In genomic region chr5:139459938-139460337, GRCm38 (mm10) we compare ENCODE assay signal across 8 mouse cellular contexts. TPM values are rescaled to one million over a fixed set of nuclear protein-coding genes. Genes with fewer than 3 reads are reported as not detected.
DNase-seq lines count a peak whose midpoint lies in the region; ATAC-seq and TF ChIP-seq lines count a peak whose summit lies in the region.

No protein-coding gene starts in this region.

- ATAC-seq in liver, embryonic 11.5 days (replicated peaks; ENCODE audit: low FRiP score) = peak; percentile 53
- ATAC-seq in stomach, postnatal 0 days (ENCODE audit: low FRiP score, low TSS enrichment) = peak; percentile 5; the same call in 1 of the 2 replicates
- no peak for ATAC-seq in activated CD4-positive, CD25-positive, alpha-beta regulatory T cell, adult 4 months

- no peak for TF ChIP-seq EP300 in heart, adult 2 months (IDR thresholded peaks at IDR 0.05; ENCODE audit: insufficient read depth, low read depth, low read length)
- no peak for TF ChIP-seq EP300 in stomach, postnatal 0 days (optimal IDR thresholded peaks at IDR 0.05)

- no peaks in the 10 kb centered on the region for H3K27me3 ChIP-seq in heart, adult 2 months (ENCODE audit: control insufficient read depth, insufficient read depth, low read length)
- no peaks in the 10 kb centered on the region for H3K27me3 ChIP-seq in testis, adult 2 months (ENCODE audit: control insufficient read depth, insufficient read depth, low read length)
- H3K27me3 ChIP-seq in liver, embryonic 11.5 days (replicated peaks; ENCODE audit: control insufficient read depth, insufficient read depth, low read length) = no peaks in the 10 kb centered on the region
- no peaks in the 10 kb centered on the region for H3K27me3 ChIP-seq in stomach, postnatal 0 days (ENCODE audit: control insufficient read depth, insufficient read depth, low read length)

- no peak overlapping the region for H3K27ac ChIP-seq in heart, adult 2 months
- H3K27ac ChIP-seq in testis, adult 2 months (ENCODE audit: control insufficient read depth, insufficient read depth, low read depth, low read length) = peak overlapping the region; percentile 63
- H3K27ac ChIP-seq in liver, embryonic 11.5 days (ENCODE audit: low read depth, low read length) = no peak overlapping the region
- H3K27ac ChIP-seq in stomach, postnatal 0 days (replicated peaks) = no peak overlapping the region

- peak overlapping the region; percentile 66 for H3K9ac ChIP-seq in heart, adult 2 months (ENCODE audit: low read depth, low read length)
- H3K9ac ChIP-seq in liver, embryonic 11.5 days (ENCODE audit: low read depth, low read length) = peak overlapping the region; percentile 76
- H3K9ac ChIP-seq in stomach, postnatal 0 days (ENCODE audit: low read length) = peak overlapping the region; percentile 61

- intact Hi-C loops in heart, adult 2 months (cut with DNase I) = loop anchor here (1.0 to 5.0 kb wide), 2 partner anchors 24 to 53 kb away; partner anchors contain the start of genes C130050O18Rik and Zfand2a

- H3K4me1 ChIP-seq in heart, adult 2 months (ENCODE audit: control insufficient read depth, insufficient read depth, low read length) = no peaks in the 10 kb centered on the region
- peaks cover 8% of the 10 kb centered on the region for H3K4me1 ChIP-seq in testis, adult 2 months (ENCODE audit: control insufficient read depth, insufficient read depth, low read length)
- H3K4me1 ChIP-seq in liver, embryonic 11.5 days (replicated peaks; ENCODE audit: control insufficient read depth, insufficient read depth, low read length) = peaks cover 7% of the 10 kb centered on the region; the same call in 1 of the 2 replicates
- H3K4me1 ChIP-seq in stomach, postnatal 0 days (replicated peaks; ENCODE audit: control insufficient read depth, insufficient read depth) = no peaks in the 10 kb centered on the region

- no peak for TF ChIP-seq CTCF in heart, adult 2 months (IDR thresholded peaks at IDR 0.05)
- no peak for TF ChIP-seq CTCF in testis, adult 2 months (IDR thresholded peaks at IDR 0.05; ENCODE audit: control insufficient read depth, insufficient read depth, insufficient replicate concordance, low read depth, low read length)
- TF ChIP-seq CTCF in stomach, postnatal 0 days (IDR thresholded peaks at IDR 0.05; ENCODE audit: low read depth) = no peak

- DNase-seq in heart, adult 2 months = no peak
- no peak for DNase-seq in heart, postnatal 4 days
- no peak for DNase-seq in testis, postnatal 14 days (ENCODE audit: low spot score)
- DNase-seq in liver, embryonic 11.5 days (ENCODE audit: low spot score) = no peak
- no peak for DNase-seq in stomach, postnatal 0 days (ENCODE audit: low spot score)
- DNase-seq in ovary, postnatal 36 days (ENCODE audit: low spot score) = no peak

- H3K4me2 ChIP-seq in liver, embryonic 11.5 days = peak overlapping the region; percentile 76
- H3K4me2 ChIP-seq in stomach, postnatal 0 days (replicated peaks; ENCODE audit: low read depth) = peak overlapping the region; percentile 74

- no peaks in the 10 kb centered on the region for H3K9me3 ChIP-seq in liver, embryonic 11.5 days (ENCODE audit: control insufficient read depth, low read length)
- H3K9me3 ChIP-seq in stomach, postnatal 0 days (ENCODE audit: control insufficient read depth, low read length) = no peaks in the 10 kb centered on the region

- H3K79me2 ChIP-seq in heart, adult 2 months (replicated peaks; ENCODE audit: control insufficient read depth, insufficient read depth, low read length) = no peaks in the 10 kb centered on the region

- WGBS in heart, adult 2 months = 5% methylated on average over 10 of the region's 10 CpGs
- 8% methylated on average over 10 of the region's 10 CpGs for WGBS in liver, embryonic 11.5 days
- WGBS in stomach, postnatal 0 days = 6% methylated on average over 10 of the region's 10 CpGs

- peak overlapping the region; percentile 77 for H3K4me3 ChIP-seq in heart, adult 2 months
- H3K4me3 ChIP-seq in testis, adult 2 months (ENCODE audit: control insufficient read depth, low read depth, low read length) = peak overlapping the region; percentile 99
- H3K4me3 ChIP-seq in liver, embryonic 11.5 days (ENCODE audit: low read depth, low read length) = peak overlapping the region; percentile 75
- peak overlapping the region; percentile 60 for H3K4me3 ChIP-seq in stomach, postnatal 0 days (ENCODE audit: low read depth, low read length)

- TF ChIP-seq POLR2A in heart, adult 2 months (IDR thresholded peaks at IDR 0.05; ENCODE audit: insufficient read depth, low read depth, low read length) = no peak
- no peak for TF ChIP-seq POLR2A in testis, adult 2 months (IDR thresholded peaks at IDR 0.05; ENCODE audit: control insufficient read depth, low read depth, low read length)

- no peaks in the 10 kb centered on the region for H3K36me3 ChIP-seq in heart, adult 2 months (ENCODE audit: control insufficient read depth, insufficient read depth, low read length)
- no peaks in the 10 kb centered on the region for H3K36me3 ChIP-seq in testis, adult 2 months (ENCODE audit: control insufficient read depth, insufficient read depth, low read length)
- H3K36me3 ChIP-seq in liver, embryonic 11.5 days (ENCODE audit: control insufficient read depth, insufficient read depth, low read length) = no peaks in the 10 kb centered on the region
- no peaks in the 10 kb centered on the region for H3K36me3 ChIP-seq in stomach, postnatal 0 days (ENCODE audit: control insufficient read depth, insufficient read depth, low read length)

RNA-seq across cellular contexts. Expression of gene 3110082I17Rik, which starts 0.4 kb away (rescaled TPM):
- 1 to 10 TPM; 4.9 to 5.6 TPM for total RNA-seq in heart, adult 2 months (2021)
- polyA plus RNA-seq in heart, adult 2 months (2012; rRNA removed) = 5.4 and 5.7 TPM in 2 replicates
- total RNA-seq in heart, postnatal 4 days (2021) = 10 to 100 TPM; 10.8 to 10.9 TPM
- polyA plus RNA-seq in testis, adult 2 months (2012; rRNA removed) = 14.8 and 14.9 TPM in 2 replicates
- 49.4 and 52.0 TPM in 2 replicates for polyA plus RNA-seq in liver, embryonic 11.5 days (2014; fragmentation: Nextera tagmentation; extraction: Ambion mirVana)
- polyA plus RNA-seq in stomach, postnatal 0 days (2015; fragmentation: Nextera tagmentation; extraction: Ambion mirVana) = 19.2 and 19.7 TPM in 2 replicates
- 1 to 10 TPM; 7.1 to 7.5 TPM for polyA plus RNA-seq in activated CD4-positive, CD25-positive, alpha-beta regulatory T cell, adult 4 months (2017; shearing (Covaris generic))

RNA-seq across cellular contexts. Expression of gene Zfand2a, which starts 24.4 kb away (rescaled TPM):
- total RNA-seq in heart, adult 2 months (2021) = 10 to 100 TPM; 14.0 to 16.7 TPM
- polyA plus RNA-seq in heart, adult 2 months (2012; rRNA removed) = 12.0 and 17.6 TPM in 2 replicates
- 10 to 100 TPM; 20.6 to 21.5 TPM for total RNA-seq in heart, postnatal 4 days (2021)
- polyA plus RNA-seq in testis, adult 2 months (2012; rRNA removed) = 7.8 and 9.0 TPM in 2 replicates
- 4.6 and 5.7 TPM in 2 replicates for polyA plus RNA-seq in liver, embryonic 11.5 days (2014; fragmentation: Nextera tagmentation; extraction: Ambion mirVana)
- polyA plus RNA-seq in stomach, postnatal 0 days (2015; fragmentation: Nextera tagmentation; extraction: Ambion mirVana) = 5.3 and 6.7 TPM in 2 replicates
- 1 to 10 TPM; 6.2 to 6.9 TPM for polyA plus RNA-seq in activated CD4-positive, CD25-positive, alpha-beta regulatory T cell, adult 4 months (2017; shearing (Covaris generic))

RNA-seq across cellular contexts. Expression of gene Gper1, which starts 37.0 kb away (rescaled TPM):
- total RNA-seq in heart, adult 2 months (2021) = 1 to 10 TPM; 1.4 to 1.5 TPM
- polyA plus RNA-seq in heart, adult 2 months (2012; rRNA removed) = 2.0 and 4.9 TPM in 2 replicates
- 1 to 10 TPM; 1.8 to 2.3 TPM for total RNA-seq in heart, postnatal 4 days (2021)
- 0.27 and 0.43 TPM in 2 replicates for polyA plus RNA-seq in testis, adult 2 months (2012; rRNA removed)
- polyA plus RNA-seq in liver, embryonic 11.5 days (2014; fragmentation: Nextera tagmentation; extraction: Ambion mirVana) = 0.38 and 0.58 TPM in 2 replicates
- 2.8 and 3.2 TPM in 2 replicates for polyA plus RNA-seq in stomach, postnatal 0 days (2015; fragmentation: Nextera tagmentation; extraction: Ambion mirVana)
- not detected for polyA plus RNA-seq in activated CD4-positive, CD25-positive, alpha-beta regulatory T cell, adult 4 months (2017; shearing (Covaris generic))

RNA-seq across cellular contexts. Expression of gene C130050O18Rik, which starts 54.9 kb away (rescaled TPM):
- 1 to 10 TPM in 1 of 2 experiments, under 1 TPM in 1; 0.68 to 1.1 TPM for total RNA-seq in heart, adult 2 months (2021)
- 0.98 and 1.1 TPM in 2 replicates for polyA plus RNA-seq in heart, adult 2 months (2012; rRNA removed)
- under 1 TPM; 0.47 to 0.74 TPM for total RNA-seq in heart, postnatal 4 days (2021)
- polyA plus RNA-seq in testis, adult 2 months (2012; rRNA removed) = 0.12 TPM in 1 of 2 replicates, not detected in the other
- 1.5 and 1.6 TPM in 2 replicates for polyA plus RNA-seq in liver, embryonic 11.5 days (2014; fragmentation: Nextera tagmentation; extraction: Ambion mirVana)
- polyA plus RNA-seq in stomach, postnatal 0 days (2015; fragmentation: Nextera tagmentation; extraction: Ambion mirVana) = 0.41 and 0.46 TPM in 2 replicates
- polyA plus RNA-seq in activated CD4-positive, CD25-positive, alpha-beta regulatory T cell, adult 4 months (2017; shearing (Covaris generic)) = not detected
